Mouse (Mus musculus) 3134 (cell line): ENCODE measurements at regions not wholly inside any gene's neighbourhood (a gene's known extent, or its start where the extent isn't known, plus 50 kb on each side); places are given as distances from the start of the nearest gene placed in this dataset.
"Not testable (repeated sequence)": the region's sequence is repeated elsewhere in the genome, so short reads cannot be mapped to it uniquely, and the experiment has no call there.

Source experiments
- DNase-seq: peaks from one replicate; pipeline ENCODE4 v3.0.0-alpha.2; 2011; ENCODE audit warnings: low spot score; ENCODE audit not compliant: insufficient read length; ENCODE audit errors: extremely low read depth

GRCm38 (mm10) chr6:103809986-103810341, 299.6 kb downstream of the Chl1 start:
- no peak for DNase-seq

- DNase-seq: no peak
Observed at GRCm38 (mm10) chr6:103810342-103811001, 300.1 kb downstream of the Chl1 start.

GRCm38 (mm10) chr6:103816396-103816795, 306.0 kb downstream of the Chl1 start:
- not testable (repeated sequence) for DNase-seq

GRCm38 (mm10) chr6:103826042-103826441, 315.7 kb downstream of the Chl1 start:
- no peak for DNase-seq

- DNase-seq: no peak
Observed at GRCm38 (mm10) chr6:103827623-103828022, 317.2 kb downstream of the Chl1 start.

GRCm38 (mm10) chr6:103828866-103829265, 318.5 kb downstream of the Chl1 start:
- DNase-seq: no peak

- DNase-seq: no peak
Observed at GRCm38 (mm10) chr6:103832301-103832700, 321.9 kb downstream of the Chl1 start.

GRCm38 (mm10) chr6:103832808-103833207, 322.4 kb downstream of the Chl1 start:
- no peak for DNase-seq

- no peak for DNase-seq
Observed at GRCm38 (mm10) chr6:103833501-103834132, 323.2 kb downstream of the Chl1 start.

- no peak for DNase-seq
Observed at GRCm38 (mm10) chr6:103834726-103835229, 324.4 kb downstream of the Chl1 start.

GRCm38 (mm10) chr6:103859787-103860186, 349.4 kb downstream of the Chl1 start:
- DNase-seq: no peak

GRCm38 (mm10) chr6:103893455-103893854, 383.1 kb downstream of the Chl1 start:
- DNase-seq: no peak

GRCm38 (mm10) chr6:103924504-103924903, 414.1 kb downstream of the Chl1 start:
- DNase-seq: no peak

- DNase-seq: no peak
Observed at GRCm38 (mm10) chr6:103927094-103927493, 416.7 kb downstream of the Chl1 start.

GRCm38 (mm10) chr6:103940345-103940744, 430.0 kb downstream of the Chl1 start:
- no peak for DNase-seq

- no peak for DNase-seq
Observed at GRCm38 (mm10) chr6:103944361-103944760, 434.0 kb downstream of the Chl1 start.

- no peak for DNase-seq
Observed at GRCm38 (mm10) chr6:103947474-103947873, 437.1 kb downstream of the Chl1 start.

- DNase-seq: no peak
Observed at GRCm38 (mm10) chr6:103953134-103953771, 442.9 kb downstream of the Chl1 start.

GRCm38 (mm10) chr6:103959002-103959401, 448.6 kb downstream of the Chl1 start:
- no peak for DNase-seq

- DNase-seq: no peak
Observed at GRCm38 (mm10) chr6:103967811-103968420, 457.5 kb downstream of the Chl1 start.

GRCm38 (mm10) chr6:103999186-103999585, 488.8 kb downstream of the Chl1 start:
- DNase-seq: no peak
